Mouse (Mus musculus): ENCODE results near the gene Cwc15.

The Cwc15 gene

GRCm38 (mm10) chr9:14548366-14548761 lies 47.9 kb downstream of the Cwc15 start:
- DNase-seq (ENCODE audit: low spot score in 2 of 2): no peak

- no peak for DNase-seq (ENCODE audit: low spot score in 2 of 2)
These were observed 57.9 kb downstream of the Cwc15 start for GRCm38 (mm10) chr9:14558332-14558731.

- DNase-seq (ENCODE audit: low spot score in 2 of 2): peak in 1 of 2 experiments; percentile 36
These were observed 59.0 kb downstream of the Cwc15 start for GRCm38 (mm10) chr9:14559430-14559829.

- DNase-seq (ENCODE audit: low spot score in 2 of 2): no peak
These were observed 59.6 kb downstream of the Cwc15 start for GRCm38 (mm10) chr9:14559996-14560395.
